Mouse (Mus musculus) spleen, postnatal 36 days (tissue): Measurements from ENCODE around the gene Hmces.
"Not testable (repeated sequence)": the region's sequence is repeated elsewhere in the genome, so short reads cannot be mapped to it uniquely, and the experiment has no call there.

Source experiments
- DNase-seq, 2 experiments: peaks; one replicate each; pipeline ENCODE4 v3.0.0; 2022; ENCODE audit warnings: low spot score in 2 of 2, mixed read lengths in 1 of 2

The Hmces gene

DNA sequence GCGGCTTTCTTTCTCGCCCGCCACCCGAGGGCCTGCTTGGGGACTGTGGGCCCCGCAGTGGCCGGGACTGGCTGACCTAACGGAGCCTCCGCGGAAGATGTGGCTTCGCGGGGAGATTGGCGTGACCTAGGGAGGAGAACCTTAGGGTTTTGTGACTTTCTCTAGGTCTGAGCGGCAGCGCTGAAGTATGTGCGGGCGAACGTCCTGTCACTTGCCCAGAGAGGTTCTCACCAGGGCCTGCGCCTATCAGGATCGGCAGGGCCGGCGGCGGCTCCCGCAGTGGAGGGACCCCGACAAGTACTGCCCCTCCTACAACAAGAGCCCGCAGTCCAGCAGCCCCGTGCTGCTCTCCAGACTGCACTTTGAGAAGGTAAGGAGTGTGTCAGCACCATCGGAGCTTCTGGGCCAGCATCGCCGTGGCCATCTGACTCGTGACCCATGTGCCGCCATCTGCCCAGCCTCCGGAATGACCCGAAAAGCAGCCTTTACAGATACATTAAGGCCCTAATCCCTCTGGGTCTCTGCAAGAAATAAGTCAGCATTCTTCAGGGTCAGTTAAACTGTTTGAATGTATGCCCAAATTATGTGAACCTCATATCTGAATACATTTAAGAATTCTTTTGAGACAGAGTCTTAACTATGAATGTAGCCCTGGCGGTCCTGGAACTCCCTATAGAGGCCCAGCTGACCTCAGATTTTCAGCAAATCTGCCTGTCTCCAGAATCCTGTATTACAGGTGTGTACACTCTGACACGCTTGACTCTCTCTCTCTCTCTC is 779 bp downstream of the Hmces start:
- peak; percentile 15 to 25 for DNase-seq

- peak; percentile 67 to 69 for DNase-seq
These were observed 2.2 kb downstream of the Hmces start for GRCm38 (mm10) chr6:87915939-87916338.

DNA sequence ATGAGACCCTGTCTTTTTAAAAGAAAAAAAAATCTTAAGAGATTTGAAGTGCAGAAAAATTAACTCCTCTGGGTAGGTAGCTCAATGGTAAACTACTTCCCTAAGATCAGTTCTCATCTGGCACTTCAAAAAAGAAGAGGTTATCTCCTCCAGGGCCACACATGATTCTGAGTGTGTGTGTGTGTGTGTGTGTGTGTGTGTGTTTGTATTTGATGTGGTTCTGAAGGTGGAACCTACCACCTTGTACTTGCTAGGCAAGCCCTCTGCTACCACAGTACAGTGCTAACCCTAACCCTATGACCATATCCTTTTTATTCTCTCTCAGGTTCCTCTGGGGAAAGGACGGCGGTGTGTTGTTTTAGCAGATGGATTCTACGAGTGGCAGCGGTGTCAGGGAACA is 7.5 kb downstream of the Hmces start:
- no peak for DNase-seq

- no peak for DNase-seq
These were observed 9.9 kb downstream of the Hmces start for GRCm38 (mm10) chr6:87923624-87924023.

GRCm38 (mm10) chr6:87935037-87935436 is 21.3 kb downstream of the Hmces start:
- no peak for DNase-seq

DNA sequence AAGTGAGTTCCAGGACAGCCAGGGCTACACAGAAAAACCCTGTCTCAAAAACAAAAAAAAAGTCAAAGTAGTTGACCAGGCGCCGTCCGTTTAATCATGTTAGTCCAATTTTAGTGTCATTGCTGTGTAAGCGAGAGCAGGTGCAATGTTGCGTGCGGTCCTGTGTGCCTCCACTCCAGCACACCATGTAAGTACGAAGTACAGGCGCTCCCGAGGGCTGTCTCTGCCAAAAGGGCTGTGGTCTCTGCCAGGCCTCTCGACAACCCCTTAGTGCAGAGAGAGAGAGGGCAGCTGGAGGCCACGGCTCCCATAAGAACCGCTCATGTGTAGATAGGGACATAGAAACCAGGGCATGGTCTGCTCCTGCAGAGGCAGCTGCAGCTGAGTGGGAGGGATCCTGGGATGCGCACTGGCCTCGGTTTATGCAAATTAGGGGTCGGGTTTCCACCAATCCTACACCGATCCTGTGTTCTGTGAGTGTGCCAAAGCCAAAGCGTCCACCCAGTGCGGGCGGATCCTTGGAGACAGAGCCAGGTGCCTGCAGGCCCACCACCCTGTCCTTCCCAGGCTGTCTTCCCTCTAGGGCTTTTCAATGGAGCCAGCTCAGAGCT is 23.5 kb downstream of the Hmces start:
- no peak for DNase-seq

DNA sequence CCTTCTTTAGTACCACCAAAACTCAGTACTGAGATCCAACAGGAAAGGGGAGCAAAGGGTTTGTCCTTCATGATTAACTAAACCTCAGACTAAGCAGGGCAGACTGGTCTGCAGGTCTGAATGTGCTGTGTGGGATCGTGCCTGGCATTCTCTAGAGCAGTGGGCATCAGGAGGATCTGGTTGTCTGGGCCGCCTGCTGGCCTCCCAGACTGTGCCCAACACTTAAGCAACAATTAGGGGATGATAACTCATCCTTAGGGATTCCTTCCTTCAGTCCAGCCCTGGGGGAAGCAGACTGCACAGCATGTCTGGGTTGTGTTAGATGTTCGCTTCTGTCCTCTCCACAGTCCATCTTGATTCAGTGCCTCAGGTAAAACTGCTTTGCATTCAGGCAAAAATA is 25.2 kb downstream of the Hmces start:
- DNase-seq = no peak

GRCm38 (mm10) chr6:87942179-87942578 is 28.4 kb downstream of the Hmces start:
- DNase-seq = no peak

GRCm38 (mm10) chr6:87962457-87962856 is 48.7 kb downstream of the Hmces start:
- DNase-seq = not testable (repeated sequence)

GRCm38 (mm10) chr6:87970041-87970440 is 56.3 kb downstream of the Hmces start:
- no peak for DNase-seq

DNA sequence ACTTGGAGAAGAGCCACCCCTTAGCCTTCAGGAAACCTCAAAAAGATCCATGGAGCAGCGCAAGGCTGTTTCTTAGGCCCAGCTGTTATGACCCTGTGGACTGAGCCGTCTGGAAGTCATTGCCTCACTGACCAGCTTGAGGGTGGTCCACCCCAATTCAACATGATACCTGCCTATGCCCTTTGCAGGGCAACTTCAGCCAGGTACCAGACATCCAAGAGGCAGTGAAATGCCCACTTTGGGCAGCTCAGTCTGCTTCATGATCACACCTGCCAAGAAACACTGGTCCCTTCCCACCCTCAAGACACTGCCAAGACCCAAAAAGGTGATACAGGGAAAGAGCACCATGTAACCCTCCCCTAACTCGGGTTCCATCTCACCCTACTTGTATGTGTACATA is 66.0 kb downstream of the Hmces start:
- no peak for DNase-seq

DNA sequence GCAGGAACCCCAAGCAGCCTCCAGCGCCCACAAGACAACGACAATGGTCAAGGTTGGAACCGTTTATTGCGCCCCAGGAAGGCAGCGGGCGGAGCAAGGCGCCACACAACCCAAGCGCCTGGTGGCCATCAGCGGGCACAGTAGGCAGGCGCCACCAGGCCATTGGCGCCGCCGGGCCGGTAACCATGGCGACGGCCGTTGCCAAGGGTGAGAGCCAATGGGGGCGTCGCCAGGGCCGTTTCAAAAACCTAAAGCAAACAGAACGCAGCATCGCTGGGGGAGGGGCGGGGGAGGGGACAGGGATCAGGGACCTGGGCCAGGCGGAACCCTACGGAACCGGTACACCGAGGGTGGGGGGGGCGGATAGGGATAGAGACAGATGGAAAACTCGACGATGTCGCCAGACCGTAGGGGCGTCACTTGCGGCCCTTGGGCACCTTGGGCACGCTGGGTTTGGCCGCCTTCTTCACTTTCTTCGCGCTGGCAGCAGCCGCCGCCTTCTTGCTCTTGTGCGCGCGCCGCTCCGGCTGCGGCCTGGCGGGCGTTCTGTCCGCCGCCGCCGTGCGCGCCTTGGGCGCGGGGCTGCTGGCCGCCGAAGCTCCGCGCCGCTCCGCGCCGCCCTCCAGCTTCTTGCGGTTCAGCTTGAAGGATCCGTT is 66.8 kb downstream of the Hmces start:
- DNase-seq = peak; percentile 33 to 36

- DNase-seq = no peak
These were observed 67.3 kb downstream of the Hmces start for GRCm38 (mm10) chr6:87981030-87981485.

- no peak for DNase-seq
These were observed 68.0 kb downstream of the Hmces start, which contains the start of gene H1fx for GRCm38 (mm10) chr6:87981547-87982256. TSS of gene H1fx (minus strand) at chr6:87981637.

- no peak for DNase-seq
These were observed 68.8 kb downstream of the Hmces start for GRCm38 (mm10) chr6:87982506-87982905.
